Mouse (Mus musculus) liver, postnatal 0 days (tissue): ENCODE measurements around the gene Msantd3.

ENCODE experiments used
- CTCF ChIP-seq: sonication (generic); IDR thresholded peaks from 2 replicates; pipeline ENCODE4 v1.5.1; 2016; ENCODE audit warnings: antibody characterized with exemption, low read depth
- EP300 ChIP-seq: IDR thresholded peaks from 2 replicates; pipeline ENCODE4 v1.6.1; 2016; ENCODE audit warnings: antibody characterized with exemption, low read depth, mild to moderate bottlenecking

DNA sequence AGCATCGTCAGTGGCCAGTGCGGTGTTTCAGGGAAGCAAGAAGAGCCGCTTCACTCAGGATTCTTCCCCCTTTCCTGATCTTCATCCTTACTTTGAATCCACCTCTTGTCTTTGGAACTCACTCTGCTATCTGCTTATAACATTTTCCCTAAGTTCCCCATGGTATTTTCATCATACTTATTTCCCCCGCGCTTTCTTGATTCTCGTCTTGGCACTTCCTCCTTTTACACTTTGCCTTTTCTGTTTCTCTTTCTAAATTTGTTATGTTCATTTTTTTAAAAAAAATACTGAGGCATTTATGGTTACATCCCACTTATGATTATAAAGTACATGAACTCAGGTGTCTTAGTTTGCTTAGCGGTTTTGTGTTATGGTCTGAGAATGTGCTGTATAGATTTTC, 53.1 kb downstream of the Msantd3 start:
- TF ChIP-seq CTCF (no peak), EP300 (no peak)
